Mouse (Mus musculus): ENCODE data around the gene Vinac1.

Vinac1 gene

GRCm38 (mm10) chr2:129047811-129048210 lies at the start of gene Vinac1:
Gene Vinac1 (minus strand): TSS chr2:129048172.
- DNase-seq (ENCODE audit: low spot score in 2 of 2): no peak

GRCm38 (mm10) chr2:129093926-129094724 lies 46.2 kb upstream of the Vinac1 start:
- no peak for DNase-seq (ENCODE audit: low spot score in 2 of 2)

- no peak for DNase-seq (ENCODE audit: low spot score in 2 of 2)
Measured at GRCm38 (mm10) chr2:129092810-129093209, 44.8 kb upstream of the Vinac1 start.

- no peak for DNase-seq (ENCODE audit: low spot score in 2 of 2)
Measured at GRCm38 (mm10) chr2:129090370-129090769, 42.4 kb upstream of the Vinac1 start.

- no peak for DNase-seq (ENCODE audit: low spot score in 2 of 2)
Measured at GRCm38 (mm10) chr2:129087520-129087919, 39.5 kb upstream of the Vinac1 start.

DNA sequence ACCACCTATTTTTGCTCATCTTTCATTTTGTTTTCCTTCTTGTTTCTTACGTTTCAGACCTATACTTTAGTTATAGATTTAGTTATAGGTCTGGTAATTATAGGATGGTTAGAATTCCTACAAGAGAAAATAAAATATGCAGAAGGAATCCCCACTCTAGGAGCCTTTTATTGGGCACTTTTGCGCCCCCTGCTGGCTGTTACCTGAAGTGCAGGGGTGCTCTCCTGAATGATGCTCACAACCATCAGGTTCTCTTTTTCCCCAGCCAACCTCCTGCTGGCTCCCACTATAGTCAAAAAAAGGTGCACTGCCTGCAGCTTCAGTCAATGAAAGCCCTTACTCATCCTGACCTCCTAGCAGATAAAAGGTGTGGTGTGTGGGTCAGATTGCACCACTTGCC lies 37.0 kb upstream of the Vinac1 start:
- DNase-seq (ENCODE audit: low spot score in 2 of 2): no peak

DNA sequence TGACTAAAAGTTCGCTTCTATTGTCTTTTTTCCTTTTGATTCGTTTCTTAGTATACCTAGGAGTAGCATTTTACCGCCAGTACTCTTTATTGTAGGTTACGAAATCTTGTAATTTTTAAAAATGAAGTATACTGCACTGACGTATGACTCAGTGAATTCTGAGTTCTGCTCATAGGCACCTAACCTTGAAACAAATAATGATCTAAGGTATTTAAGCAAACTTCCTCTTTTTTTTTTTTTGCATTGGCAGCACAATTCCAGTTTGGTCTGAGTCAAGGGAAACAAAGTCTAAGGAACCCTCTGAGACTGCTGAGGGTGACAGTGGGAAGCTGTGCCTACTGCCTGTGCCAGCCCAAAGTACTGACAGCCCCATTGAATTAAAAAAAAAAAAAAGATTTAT lies 35.5 kb upstream of the Vinac1 start:
- no peak for DNase-seq (ENCODE audit: low spot score in 2 of 2)

DNA sequence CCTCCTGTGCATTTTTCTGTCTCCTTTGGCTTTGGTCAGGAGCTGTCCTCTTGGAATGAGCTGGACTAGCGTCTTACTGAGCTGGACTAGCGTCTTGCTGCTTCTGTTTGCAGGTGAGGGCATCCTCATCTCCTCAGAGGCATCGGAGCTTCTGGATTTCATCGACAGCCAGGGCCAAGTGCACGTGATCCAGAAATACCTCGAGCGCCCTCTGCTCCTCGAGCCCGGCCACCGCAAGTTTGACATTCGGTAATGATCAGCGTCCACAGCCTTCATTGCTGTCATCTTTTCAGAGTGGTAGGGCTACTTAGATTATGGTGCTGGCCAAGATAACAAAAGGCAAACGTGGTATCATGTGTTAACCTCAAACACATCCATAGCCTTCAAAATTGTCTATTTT lies 33.1 kb upstream of the Vinac1 start:
- no peak for DNase-seq (ENCODE audit: low spot score in 2 of 2)

DNA sequence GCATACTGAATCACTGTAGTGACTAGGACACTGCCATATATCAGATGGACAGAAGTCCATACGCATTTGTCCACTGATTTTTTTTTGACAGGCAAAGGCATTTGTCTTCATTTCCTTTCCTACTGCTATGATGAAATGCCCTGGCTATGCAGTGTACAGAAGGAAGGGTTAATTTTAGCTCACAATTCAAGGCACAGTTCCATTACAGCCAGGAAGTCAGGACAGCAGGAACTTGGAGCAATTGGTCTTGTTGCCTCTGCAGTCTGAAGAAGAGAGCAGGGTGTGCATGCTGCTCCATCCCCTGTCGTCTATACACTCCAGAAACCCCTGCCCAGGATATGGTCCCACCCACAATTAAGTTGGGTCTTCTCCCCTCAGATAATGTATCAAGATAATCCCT lies 31.2 kb upstream of the Vinac1 start:
- DNase-seq (ENCODE audit: low spot score in 2 of 2): no peak

- DNase-seq (ENCODE audit: low spot score in 2 of 2): no peak
Measured at GRCm38 (mm10) chr2:129078313-129078712, 30.3 kb upstream of the Vinac1 start.

- DNase-seq (ENCODE audit: low spot score in 2 of 2): no peak
Measured at GRCm38 (mm10) chr2:129070296-129070695, 22.3 kb upstream of the Vinac1 start.

GRCm38 (mm10) chr2:129066326-129066725 lies 18.4 kb upstream of the Vinac1 start:
- peak in 1 of 2 experiments; percentile 33 for DNase-seq (ENCODE audit: low spot score in 2 of 2)

DNA sequence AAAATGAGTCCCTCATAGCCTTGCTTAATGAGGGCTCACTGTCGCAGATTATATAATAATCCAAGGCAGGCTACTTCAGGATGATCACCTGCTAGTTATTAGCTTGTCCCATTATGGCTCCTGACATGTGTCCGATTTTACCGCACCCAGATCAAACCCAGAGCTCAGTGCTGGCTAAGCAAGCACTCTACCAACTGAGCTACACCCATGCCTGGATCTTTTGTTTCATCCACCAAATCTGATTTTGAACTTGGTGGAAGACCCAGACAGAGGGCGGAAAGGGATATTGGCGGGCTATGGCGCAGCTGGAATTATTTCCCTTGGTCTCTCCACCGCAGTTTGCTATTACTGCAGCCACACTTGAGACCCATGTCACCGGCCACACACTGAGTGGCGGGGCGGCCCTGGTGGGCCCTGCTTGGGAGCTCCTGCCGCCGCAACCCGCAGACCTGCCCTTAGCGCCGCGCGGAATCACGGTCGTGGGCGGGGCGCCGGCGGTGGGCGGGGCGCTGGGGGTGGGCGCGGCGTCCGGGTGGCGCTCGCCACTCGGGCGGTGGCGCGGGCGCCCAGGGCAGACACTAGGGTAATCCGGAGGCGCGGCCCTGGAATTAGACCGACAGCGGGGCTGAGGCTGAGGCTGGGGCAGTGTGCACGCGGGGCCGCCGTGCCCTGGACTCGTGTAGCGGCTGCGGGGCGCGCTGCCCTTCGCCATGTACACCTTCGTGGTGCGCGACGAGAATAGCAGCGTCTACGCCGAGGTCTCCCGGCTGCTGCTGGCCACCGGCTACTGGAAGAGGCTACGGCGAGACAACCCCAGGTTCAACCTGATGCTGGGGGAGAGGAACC lies 17.7 kb upstream of the Vinac1 start, which contains the start of gene Ttl:
Gene Ttl (plus strand): TSS at position 506 of the 846 bp plus-strand sequence.
- DNase-seq (ENCODE audit: low spot score in 2 of 2): peak; percentile 62 to 81

DNA sequence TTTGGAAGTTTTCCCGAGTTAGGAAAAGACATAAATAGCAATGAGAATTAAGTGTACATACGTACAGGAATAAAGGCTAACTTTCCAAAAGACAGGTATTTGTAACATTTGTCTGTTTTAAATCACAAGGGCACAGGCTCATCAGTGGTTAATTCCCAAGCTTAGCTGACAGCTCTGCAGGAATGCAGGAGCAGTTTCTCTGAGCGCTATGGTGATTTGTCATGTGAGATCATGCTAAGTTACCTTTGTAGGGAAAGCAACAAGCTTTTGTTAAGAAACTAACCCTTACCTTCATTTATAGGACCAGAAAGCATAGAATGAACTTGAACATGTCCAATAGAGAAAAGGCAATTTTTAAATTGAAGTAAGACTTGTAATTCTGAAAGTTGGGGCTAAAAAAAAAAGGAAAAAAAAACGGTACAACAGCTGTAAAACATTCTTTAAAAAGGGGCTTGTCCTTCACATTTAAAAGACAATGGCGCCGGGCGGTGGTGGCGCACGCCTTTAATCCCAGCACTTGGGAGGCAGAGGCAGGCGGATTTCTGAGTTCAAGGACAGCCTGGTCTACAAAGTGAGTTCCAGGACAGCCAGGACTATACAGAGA lies 13.6 kb upstream of the Vinac1 start:
- no peak for DNase-seq (ENCODE audit: low spot score in 2 of 2)

- no peak for DNase-seq (ENCODE audit: low spot score in 2 of 2)
Measured at GRCm38 (mm10) chr2:129057920-129058361, 10.0 kb upstream of the Vinac1 start.

GRCm38 (mm10) chr2:129057256-129057655 lies 9.3 kb upstream of the Vinac1 start:
- no peak for DNase-seq (ENCODE audit: low spot score in 2 of 2)

- peak in 1 of 2 experiments; percentile 17 for DNase-seq (ENCODE audit: low spot score in 2 of 2)
Measured at GRCm38 (mm10) chr2:129056597-129056996, 8.6 kb upstream of the Vinac1 start.

GRCm38 (mm10) chr2:129055741-129056140 lies 7.8 kb upstream of the Vinac1 start:
- DNase-seq (ENCODE audit: low spot score in 2 of 2): no peak

GRCm38 (mm10) chr2:129052451-129052983 lies 4.5 kb upstream of the Vinac1 start:
- no peak for DNase-seq (ENCODE audit: low spot score in 2 of 2)

GRCm38 (mm10) chr2:129046846-129047196 lies 1.2 kb downstream of the Vinac1 start:
- no peak for DNase-seq (ENCODE audit: low spot score in 2 of 2)

- DNase-seq (ENCODE audit: low spot score in 2 of 2): no peak
Measured at GRCm38 (mm10) chr2:129046172-129046845, 1.7 kb downstream of the Vinac1 start.

All from cerebellum, postnatal 4 days (tissue).